Mouse (Mus musculus): Measurements from ENCODE around the gene Ston2.
A peak's percentile ranks its signal among the peaks of the same experiment; 100 is the strongest.
"Not testable (repeated sequence)": the region's sequence is repeated elsewhere in the genome, so short reads cannot be mapped to it uniquely, and the experiment has no call there.

Ston2 gene

GRCm38 (mm10) chr12:91589542-91589846 is 198.7 kb downstream of the Ston2 start:
- no peak for DNase-seq (ENCODE audit: low spot score)

- DNase-seq (ENCODE audit: low spot score), result peak; percentile 49
Measured at GRCm38 (mm10) chr12:91588670-91589541, 199.3 kb downstream of the Ston2 start.

- DNase-seq (ENCODE audit: low spot score), result peak; percentile 77
Measured at GRCm38 (mm10) chr12:91588176-91588669, 200.0 kb downstream of the Ston2 start.

- no peak for DNase-seq (ENCODE audit: low spot score)
Measured at GRCm38 (mm10) chr12:91587491-91588033, 200.6 kb downstream of the Ston2 start.

- no peak for DNase-seq (ENCODE audit: low spot score)
Measured at GRCm38 (mm10) chr12:91587077-91587476, 201.1 kb downstream of the Ston2 start.

- DNase-seq (ENCODE audit: low spot score), result not testable (repeated sequence)
Measured at GRCm38 (mm10) chr12:91585815-91586214, 202.4 kb downstream of the Ston2 start.

- no peak for DNase-seq (ENCODE audit: low spot score)
Measured at GRCm38 (mm10) chr12:91585206-91585605, 203.0 kb downstream of the Ston2 start.

GRCm38 (mm10) chr12:91583409-91583808 is 204.8 kb downstream of the Ston2 start:
- DNase-seq (ENCODE audit: low spot score), result no peak
